Mouse (Mus musculus) olfactory bulb, adult 2 months (tissue): ENCODE data around the gene Fto. TPM values are rescaled to one million over a fixed set of nuclear protein-coding genes. Genes with fewer than 3 reads are reported as not detected.
A peak's percentile ranks its signal among the peaks of the same experiment; 100 is the strongest.

Experiments used
- H3K27ac ChIP-seq: fragments of 200-500 bp; 2 replicates; pipeline ENCODE4 v1.5.1; 2012; ENCODE audit warnings: low read depth, low read length; ENCODE audit not compliant: insufficient read depth
- H3K4me1 ChIP-seq: fragments of 200-500 bp; 2 replicates; pipeline ENCODE4 v1.6.1; 2012; ENCODE audit warnings: low read length; ENCODE audit not compliant: control insufficient read depth, insufficient read depth
- H3K4me3 ChIP-seq: fragments of 200-500 bp; 2 replicates; pipeline ENCODE4 v1.5.1; 2012; ENCODE audit warnings: mild to moderate bottlenecking, low read depth, low read length, moderate library complexity; ENCODE audit not compliant: insufficient read depth
- CTCF ChIP-seq: fragments of 200-500 bp; IDR thresholded peaks from 2 replicates; pipeline ENCODE4 v1.5.1; 2012; ENCODE audit warnings: low read depth, mild to moderate bottlenecking, low read length, moderate library complexity; ENCODE audit not compliant: insufficient read depth
- POLR2A ChIP-seq: fragments of 200-500 bp; IDR thresholded peaks from 2 replicates; pipeline ENCODE4 v1.6.1; 2012; ENCODE audit warnings: mild to moderate bottlenecking, low read depth, low read length, moderate library complexity; ENCODE audit not compliant: insufficient read depth
- WGBS: fragments of 180-500 bp; shearing (Covaris S2); methylation state at CpG from one replicate; pipeline ENCODE4 v1.1.7; 2018; 5-methylcytosine and 5-hydroxymethylcytosine counted together
- polyA plus RNA-seq: library from polyadenylated mRNA; stranded (reverse); fragments of >200 nt; gene quantifications from 2 replicates; pipeline ENCODE4 v1.2.4, GENCODE M21; 2012; ENCODE audit warnings: low replicate concordance; ENCODE audit not compliant: missing spikeins, insufficient read depth, insufficient read length

The Fto gene
- not detected in 2 replicates for polyA plus RNA-seq

GRCm38 (mm10) chr8:91312835-91313832, at the start of gene Fto, which contains the start of gene Rpgrip1l:
Gene Fto (plus strand): TSS chr8:91313525.
Gene Rpgrip1l (minus strand): TSS chr8:91313262.
- H3K4me3 ChIP-seq: peak within 1 kb of the TSS; percentile 65
- peak; percentile 64 for TF ChIP-seq POLR2A
- no peak for TF ChIP-seq CTCF
- H3K27ac ChIP-seq: peak within 1 kb of the TSS; percentile 36
- WGBS: under 1% methylated on average over 59 of the region's 59 CpGs
- H3K4me1 ChIP-seq: peaks cover 3% of the 10 kb centered on the region; the same call in 1 of the 2 replicates

- WGBS: 85% methylated on average over 3 of the region's 3 CpGs
- Histone ChIP-seq H3K4me3 (no peak overlapping the region), H3K27ac (no peak overlapping the region), H3K4me1 (no peaks in the 10 kb centered on the region)
- no peak for TF ChIP-seq POLR2A
These were observed 49.4 kb upstream of the Fto start for GRCm38 (mm10) chr8:91263939-91264338.

- H3K27ac ChIP-seq: no peak overlapping the region
- no peak overlapping the region for H3K4me3 ChIP-seq
- no peaks in the 10 kb centered on the region for H3K4me1 ChIP-seq
- no peak for TF ChIP-seq CTCF
- no peak for TF ChIP-seq POLR2A
These were observed 48.8 kb upstream of the Fto start for GRCm38 (mm10) chr8:91264564-91264963.

GRCm38 (mm10) chr8:91269374-91269958, 43.9 kb upstream of the Fto start:
- TF ChIP-seq POLR2A (no peak), CTCF (no peak)
- H3K4me3 ChIP-seq: no peak overlapping the region
- 91% methylated on average over 2 of the region's 2 CpGs for WGBS
- peaks cover 2% of the 10 kb centered on the region; the same call in 1 of the 2 replicates for H3K4me1 ChIP-seq
- H3K27ac ChIP-seq: no peak overlapping the region

- TF ChIP-seq POLR2A (no peak), CTCF (no peak)
- 59% methylated on average over 5 of the region's 5 CpGs for WGBS
- Histone ChIP-seq H3K27ac (no peak overlapping the region), H3K4me3 (no peak overlapping the region), H3K4me1 (peaks cover 2% of the 10 kb centered on the region; the same call in 1 of the 2 replicates)
These were observed 39.8 kb upstream of the Fto start for GRCm38 (mm10) chr8:91273493-91273892.

- H3K4me3 ChIP-seq: no peak overlapping the region
- H3K4me1 ChIP-seq: peaks cover 2% of the 10 kb centered on the region; the same call in 1 of the 2 replicates
- TF ChIP-seq POLR2A (no peak), CTCF (no peak)
- no peak overlapping the region for H3K27ac ChIP-seq
- 94% methylated on average over 2 of the region's 2 CpGs for WGBS
These were observed 37.0 kb upstream of the Fto start for GRCm38 (mm10) chr8:91276337-91276736.

- Histone ChIP-seq H3K4me3 (no peak overlapping the region), H3K4me1 (peaks cover 2% of the 10 kb centered on the region), H3K27ac (no peak overlapping the region)
- WGBS: 55% methylated on average over 5 of the region's 5 CpGs
- TF ChIP-seq CTCF (no peak), POLR2A (no peak)
These were observed 35.3 kb upstream of the Fto start for GRCm38 (mm10) chr8:91278060-91278459.

- H3K27ac ChIP-seq: no peak overlapping the region
- TF ChIP-seq CTCF (no peak), POLR2A (no peak)
- no peaks in the 10 kb centered on the region; the same call in 1 of the 2 replicates for H3K4me1 ChIP-seq
- H3K4me3 ChIP-seq: no peak overlapping the region
- WGBS: 89% methylated on average over 11 of the region's 11 CpGs
These were observed 32.7 kb upstream of the Fto start for GRCm38 (mm10) chr8:91280467-91281212.
